Mouse (Mus musculus) left cerebral cortex, postnatal 4 days (tissue): ENCODE measurements around the gene Arfip1. TPM values are rescaled to one million over a fixed set of nuclear protein-coding genes. Genes with fewer than 3 reads are reported as not detected.
"Not testable (repeated sequence)": the region's sequence is repeated elsewhere in the genome, so short reads cannot be mapped to it uniquely, and the experiment has no call there.

Experiments used
- DNase-seq: peaks from one replicate; pipeline ENCODE4 v3.0.0-alpha.2; 2022
- intact Hi-C: fragments of 180-260 bp; cut with DNase I; formaldehyde crosslinking; loops from one replicate; pipeline ENCODE4 v1.15.1; 2025
- total RNA-seq, 2 experiments: library from RNA; stranded (reverse); gene quantifications; 2 replicates each; pipeline ENCODE4 v1.2.3; 2021

Gene Arfip1
- total RNA-seq, 2 experiments from 2014 or later = 14.8 TPM

- intact Hi-C loops = no loop called here
- no peak for DNase-seq
Observed at GRCm38 (mm10) chr3:84581696-84582022, 766 bp downstream of the Arfip1 start.

GRCm38 (mm10) chr3:84580716-84581115 is 1.7 kb downstream of the Arfip1 start:
- intact Hi-C loops = no loop called here
- DNase-seq = no peak

- no peak for DNase-seq
- intact Hi-C loops = no loop called here
Observed at GRCm38 (mm10) chr3:84570501-84570900, 11.9 kb downstream of the Arfip1 start.

- intact Hi-C loops = no loop called here
- DNase-seq = no peak
Observed at GRCm38 (mm10) chr3:84569587-84569986, 12.8 kb downstream of the Arfip1 start.

- intact Hi-C loops = no loop called here
- no peak for DNase-seq
Observed at GRCm38 (mm10) chr3:84568540-84568939, 13.9 kb downstream of the Arfip1 start.

GRCm38 (mm10) chr3:84563415-84563814 is 19.0 kb downstream of the Arfip1 start:
- intact Hi-C loops = no loop called here
- no peak for DNase-seq

GRCm38 (mm10) chr3:84562911-84563310 is 19.5 kb downstream of the Arfip1 start:
- intact Hi-C loops, DNase-seq: not testable (repeated sequence)

GRCm38 (mm10) chr3:84558301-84558700 is 24.1 kb downstream of the Arfip1 start:
- intact Hi-C loops = no loop called here

GRCm38 (mm10) chr3:84555780-84556179 is 26.6 kb downstream of the Arfip1 start:
- no peak for DNase-seq
- intact Hi-C loops = no loop called here

More at GRCm38 (mm10) chr3:84558301-84558700, 24.1 kb downstream of the Arfip1 start:
- peak; percentile 12 for DNase-seq

GRCm38 (mm10) chr3:84547177-84547576 is 35.2 kb downstream of the Arfip1 start:
- intact Hi-C loops = loop anchor here (10.0 kb wide), 1 partner anchor 202 kb away; no protein-coding TSS in a partner anchor
- DNase-seq = no peak

- intact Hi-C loops = loop anchor here (2.0 to 10.0 kb wide), 2 partner anchors 198 to 226 kb away; no protein-coding TSS in a partner anchor
- DNase-seq = peak; percentile 38
Observed at GRCm38 (mm10) chr3:84542450-84542849, 40.0 kb downstream of the Arfip1 start.

GRCm38 (mm10) chr3:84541881-84542280 is 40.5 kb downstream of the Arfip1 start:
- no peak for DNase-seq
- intact Hi-C loops = loop anchor here (2.0 to 10.0 kb wide), 2 partner anchors 197 to 225 kb away; no protein-coding TSS in a partner anchor

GRCm38 (mm10) chr3:84540640-84541039 is 41.8 kb downstream of the Arfip1 start:
- intact Hi-C loops = loop anchor here (10.0 kb wide), 1 partner anchor 196 kb away; no protein-coding TSS in a partner anchor
- no peak for DNase-seq

- DNase-seq = no peak
- intact Hi-C loops = no loop called here
Observed at GRCm38 (mm10) chr3:84536987-84537386, 45.4 kb downstream of the Arfip1 start.

- intact Hi-C loops = no loop called here
Observed at GRCm38 (mm10) chr3:84533227-84533626, 49.2 kb downstream of the Arfip1 start.

GRCm38 (mm10) chr3:84529021-84529420 is 53.4 kb downstream of the Arfip1 start:
- intact Hi-C loops = no loop called here
- no peak for DNase-seq

More at GRCm38 (mm10) chr3:84533227-84533626, 49.2 kb downstream of the Arfip1 start:
- DNase-seq = no peak

GRCm38 (mm10) chr3:84524952-84525351 is 57.5 kb downstream of the Arfip1 start:
- no peak for DNase-seq

GRCm38 (mm10) chr3:84516163-84516562 is 66.3 kb downstream of the Arfip1 start:
- DNase-seq = no peak
- intact Hi-C loops = no loop called here

More at GRCm38 (mm10) chr3:84524952-84525351, 57.5 kb downstream of the Arfip1 start:
- intact Hi-C loops = no loop called here

GRCm38 (mm10) chr3:84512774-84513515 is 69.5 kb downstream of the Arfip1 start:
- intact Hi-C loops = no loop called here
- no peak for DNase-seq

GRCm38 (mm10) chr3:84505193-84505592 is 77.2 kb downstream of the Arfip1 start:
- DNase-seq = no peak
- intact Hi-C loops = no loop called here

- intact Hi-C loops = no loop called here
- no peak for DNase-seq
Observed at GRCm38 (mm10) chr3:84504291-84504690, 78.1 kb downstream of the Arfip1 start.

GRCm38 (mm10) chr3:84502101-84502500 is 80.3 kb downstream of the Arfip1 start:
- DNase-seq = no peak
- intact Hi-C loops = no loop called here
